Mouse (Mus musculus): ENCODE results near the gene Kif26b.

- TF ChIP-seq CTCF (IDR thresholded peaks at IDR 0.05; ENCODE audit: low read depth, low read length) (no peak), POLR2AphosphoS5 (IDR thresholded peaks at IDR 0.05; ENCODE audit: insufficient replicate concordance, low read depth, low read length) (no peak), GATA1 (IDR thresholded peaks at IDR 0.05; ENCODE audit: borderline replicate concordance, low read length) (no peak), GATA2 (IDR thresholded peaks at IDR 0.05; ENCODE audit: borderline replicate concordance, low read depth, low read length) (no peak), TAL1 (conservative IDR thresholded peaks at IDR 0.05; ENCODE audit: low read depth, low read length) (no peak)
These were observed 268.5 kb downstream of the Kif26b start for GRCm38 (mm10) chr1:178797388-178797787.

Measured in G1E (cell line).